Mouse (Mus musculus): ENCODE data around the gene Clmp. TPM values are rescaled to one million over a fixed set of nuclear protein-coding genes. Genes with fewer than 3 reads are reported as not detected.

Clmp gene
- polyA plus RNA-seq, 1 experiment from 2014 or later = 32.4 TPM

DNA sequence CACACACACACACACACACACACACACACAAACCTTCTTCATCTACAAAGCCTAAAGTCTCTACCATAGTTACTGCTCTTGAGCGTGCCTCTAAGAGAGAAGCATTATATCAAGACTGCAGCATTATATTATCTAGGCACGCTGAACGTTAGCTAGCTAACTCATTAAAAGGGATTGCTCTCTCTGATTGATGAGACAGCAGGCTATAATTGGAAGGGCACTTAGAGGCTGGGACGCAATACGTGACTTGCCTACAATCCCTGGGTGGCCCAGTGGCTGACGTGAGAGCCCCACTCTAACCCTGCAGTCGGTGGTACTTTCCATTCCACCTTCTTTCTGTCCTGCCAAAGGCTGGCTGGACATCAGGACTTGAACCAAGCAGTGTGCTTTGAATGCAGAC is 35.1 kb downstream of the Clmp start:
- H3K27ac ChIP-seq = 0 out of 2 replicates have a peak overlapping the region, but pooled peaks have one; percentile 42
- no peaks in the 10 kb centered on the region for H3K9me3 ChIP-seq (replicated peaks)
- no peak overlapping the region for H3K4me3 ChIP-seq
- H3K4me1 ChIP-seq = peaks cover 25% of the 10 kb centered on the region
- H3K27me3 ChIP-seq = no peaks in the 10 kb centered on the region
- H3K4me2 ChIP-seq = no peak overlapping the region
- H3K9ac ChIP-seq = no peak overlapping the region
- peak; percentile 70; the same call in 1 of the 2 replicates for ATAC-seq
- H3K36me3 ChIP-seq (ENCODE audit: poor library complexity, severe bottlenecking) = no peaks in the 10 kb centered on the region
- 27% methylated on average over 7 of the region's 7 CpGs for WGBS

- ATAC-seq = peak; percentile 28; the same call in 1 of the 2 replicates
- Histone ChIP-seq H3K27me3 (no peaks in the 10 kb centered on the region), H3K27ac (0 out of 2 replicates have a peak overlapping the region, but pooled peaks have one; percentile 20), H3K9ac (no peak overlapping the region), H3K4me1 (peaks cover 28% of the 10 kb centered on the region), H3K36me3 (ENCODE audit: poor library complexity, severe bottlenecking) (no peaks in the 10 kb centered on the region), H3K9me3 (replicated peaks) (no peaks in the 10 kb centered on the region), H3K4me3 (no peak overlapping the region), H3K4me2 (no peak overlapping the region)
- 51% methylated on average over 2 of the region's 2 CpGs for WGBS
These were observed 37.6 kb downstream of the Clmp start for GRCm38 (mm10) chr9:40723311-40723772.

- no peak overlapping the region for H3K4me2 ChIP-seq
- H3K36me3 ChIP-seq (ENCODE audit: poor library complexity, severe bottlenecking) = no peaks in the 10 kb centered on the region
- no peak overlapping the region for H3K27ac ChIP-seq
- ATAC-seq = no peak
- peaks cover 28% of the 10 kb centered on the region for H3K4me1 ChIP-seq
- H3K4me3 ChIP-seq = no peak overlapping the region
- H3K27me3 ChIP-seq = no peaks in the 10 kb centered on the region
- no peak overlapping the region for H3K9ac ChIP-seq
- H3K9me3 ChIP-seq (replicated peaks) = no peaks in the 10 kb centered on the region
- 71% methylated on average over 5 of the region's 5 CpGs for WGBS
These were observed 39.2 kb downstream of the Clmp start for GRCm38 (mm10) chr9:40724978-40725377.

DNA sequence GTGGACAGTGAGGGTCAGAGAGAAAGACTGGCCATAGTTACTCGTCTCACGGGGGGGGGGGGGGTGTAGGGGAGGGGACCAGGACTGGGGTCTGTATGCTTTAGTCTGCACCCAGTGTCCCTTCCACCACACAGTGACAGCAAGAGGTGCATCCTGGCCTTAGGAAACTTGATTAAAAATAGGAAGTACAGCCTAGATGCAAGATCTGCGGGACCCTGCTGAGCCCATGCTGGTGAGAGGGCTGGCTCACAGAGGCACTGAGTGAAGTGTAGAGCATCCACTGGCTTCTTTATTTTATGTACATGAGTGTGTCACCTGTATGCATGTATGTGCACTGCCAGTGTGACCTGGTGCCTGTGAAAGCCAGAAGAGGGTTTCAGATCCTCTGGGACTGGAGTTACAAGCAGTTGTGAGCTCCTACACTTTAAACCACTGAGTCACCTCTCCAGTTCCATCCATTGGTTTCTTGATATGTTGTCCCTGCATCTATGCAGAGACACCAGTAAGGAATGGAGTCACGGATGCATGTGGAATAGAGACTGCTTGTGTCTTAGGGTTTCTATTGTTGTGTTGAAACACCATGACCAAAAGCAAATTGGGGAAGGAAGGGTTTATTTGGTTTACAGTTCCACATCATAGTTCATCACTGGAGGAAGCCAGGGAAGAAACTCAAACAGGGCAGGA is 41.5 kb downstream of the Clmp start:
- Histone ChIP-seq H3K4me1 (peaks cover 33% of the 10 kb centered on the region), H3K4me3 (no peak overlapping the region), H3K4me2 (no peak overlapping the region), H3K9me3 (replicated peaks) (no peaks in the 10 kb centered on the region), H3K9ac (no peak overlapping the region), H3K36me3 (ENCODE audit: poor library complexity, severe bottlenecking) (no peaks in the 10 kb centered on the region), H3K27me3 (no peaks in the 10 kb centered on the region), H3K27ac (no peak overlapping the region)
- no peak for ATAC-seq
- WGBS = 82% methylated on average over 4 of the region's 4 CpGs

- 0 out of 2 replicates have a peak overlapping the region, but pooled peaks have one; percentile 31 for H3K27ac ChIP-seq
- no peak overlapping the region for H3K9ac ChIP-seq
- H3K36me3 ChIP-seq (ENCODE audit: poor library complexity, severe bottlenecking) = no peaks in the 10 kb centered on the region
- no peak for ATAC-seq
- WGBS = 73% methylated on average over 7 of the region's 7 CpGs
- H3K4me3 ChIP-seq = no peak overlapping the region
- no peak overlapping the region for H3K4me2 ChIP-seq
- peaks cover 32% of the 10 kb centered on the region for H3K4me1 ChIP-seq
- no peaks in the 10 kb centered on the region for H3K27me3 ChIP-seq
- no peaks in the 10 kb centered on the region for H3K9me3 ChIP-seq (replicated peaks)
These were observed 42.2 kb downstream of the Clmp start for GRCm38 (mm10) chr9:40727824-40728495.

DNA sequence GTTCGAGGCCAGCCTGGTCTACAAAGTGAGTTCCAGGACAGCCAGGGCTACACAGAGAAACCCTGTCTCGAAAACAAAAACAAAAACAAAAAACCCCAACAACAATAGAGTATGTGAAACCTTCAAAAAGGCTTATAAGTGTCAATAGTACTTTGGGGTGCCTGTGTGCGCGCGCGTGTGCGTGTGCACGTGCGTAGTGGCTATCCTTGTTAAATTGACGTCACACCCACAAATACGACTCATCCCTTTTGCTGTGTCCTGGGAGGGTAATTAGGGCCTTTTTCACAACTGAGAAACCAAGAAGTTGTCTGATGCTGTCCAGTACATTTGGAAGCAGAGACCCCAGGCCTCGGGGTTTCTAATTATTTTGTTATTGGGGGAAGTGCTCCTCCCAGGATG is 44.5 kb downstream of the Clmp start:
- WGBS = 66% methylated on average over 12 of the region's 12 CpGs
- Histone ChIP-seq H3K36me3 (ENCODE audit: poor library complexity, severe bottlenecking) (no peaks in the 10 kb centered on the region), H3K4me2 (peak overlapping the region; percentile 68), H3K27me3 (no peaks in the 10 kb centered on the region), H3K4me1 (peaks cover 19% of the 10 kb centered on the region; the same call in 1 of the 2 replicates), H3K27ac (peak overlapping the region; percentile 94), H3K9ac (peak overlapping the region; percentile 68; the same call in 1 of the 2 replicates), H3K9me3 (replicated peaks) (no peaks in the 10 kb centered on the region), H3K4me3 (peak overlapping the region; percentile 40)
- no peak; the same call in 1 of the 2 replicates for ATAC-seq

DNA sequence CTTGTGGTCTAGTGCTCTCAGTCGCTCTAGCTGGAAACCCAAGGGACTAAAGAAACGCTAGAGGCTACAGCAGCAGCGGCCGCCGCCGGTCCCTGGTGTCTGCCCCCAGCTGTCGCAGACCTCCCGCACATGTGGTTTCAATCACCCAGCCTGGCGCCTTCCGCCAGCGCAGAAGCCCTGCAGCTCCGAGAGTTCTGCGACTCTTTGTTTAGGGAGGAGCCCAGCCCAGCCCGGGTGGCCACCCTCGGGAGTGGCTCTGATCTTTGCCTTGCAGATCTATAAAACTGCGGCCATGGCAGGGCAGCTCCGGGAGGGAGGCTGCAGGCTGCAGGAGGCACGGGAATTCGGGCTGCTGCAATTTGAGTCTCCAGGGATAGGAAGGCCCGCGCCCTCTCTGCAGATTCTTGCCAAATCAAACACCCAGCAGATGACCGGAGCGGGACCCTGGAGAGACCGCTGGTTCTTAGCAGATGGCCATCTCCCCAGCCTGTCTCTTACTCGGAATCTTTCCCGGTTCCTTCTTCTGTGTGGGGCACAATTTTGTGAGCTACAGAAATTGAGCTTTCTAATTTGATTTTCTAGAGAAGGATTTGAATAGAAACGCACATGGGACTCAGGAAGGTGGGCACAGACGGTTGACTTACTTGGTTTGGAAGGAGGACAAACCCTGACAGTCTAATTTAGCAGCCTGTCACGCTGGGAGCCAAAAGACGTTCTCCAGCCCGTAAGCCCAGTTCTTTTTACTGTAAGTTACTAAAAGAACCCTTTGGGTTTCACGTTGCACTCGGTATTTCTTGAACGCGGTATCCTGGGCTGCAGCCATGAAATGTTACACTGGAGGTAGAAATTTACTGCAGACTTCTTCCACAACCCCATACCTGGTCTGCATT is 45.2 kb downstream of the Clmp start:
- Histone ChIP-seq H3K27me3 (no peaks in the 10 kb centered on the region), H3K9me3 (replicated peaks) (no peaks in the 10 kb centered on the region), H3K36me3 (ENCODE audit: poor library complexity, severe bottlenecking) (no peaks in the 10 kb centered on the region), H3K27ac (peak overlapping the region; percentile 94), H3K4me2 (peak overlapping the region; percentile 68), H3K9ac (peak overlapping the region; percentile 68), H3K4me1 (peaks cover 19% of the 10 kb centered on the region; the same call in 1 of the 2 replicates), H3K4me3 (peak overlapping the region; percentile 40)
- ATAC-seq = peak; percentile 60
- under 1% methylated on average over 35 of the region's 35 CpGs for WGBS

DNA sequence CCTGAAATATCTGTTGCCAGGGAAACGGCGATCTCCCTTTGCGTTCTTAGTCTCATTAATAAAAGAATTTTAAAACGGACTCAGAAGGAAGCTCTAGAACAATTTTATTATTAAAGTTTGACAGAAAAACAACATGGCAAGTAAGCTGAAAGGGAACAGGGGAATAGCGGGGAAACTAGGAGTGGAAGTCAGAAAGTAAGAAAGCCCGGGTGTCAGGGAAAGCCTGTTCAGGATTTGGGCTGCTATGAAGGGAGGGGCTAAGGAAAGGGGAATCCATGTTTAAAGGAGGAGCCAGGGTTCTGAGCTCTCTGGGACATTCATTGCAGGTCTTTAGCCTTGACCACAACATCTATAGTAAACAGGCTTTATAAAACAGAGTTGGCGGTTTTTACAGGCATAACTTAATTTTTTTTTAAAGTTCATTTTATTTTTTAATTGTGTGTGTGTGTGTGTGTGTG is 45.9 kb downstream of the Clmp start:
- Histone ChIP-seq H3K4me1 (peaks cover 19% of the 10 kb centered on the region; the same call in 1 of the 2 replicates), H3K4me2 (peak overlapping the region; percentile 68), H3K36me3 (ENCODE audit: poor library complexity, severe bottlenecking) (no peaks in the 10 kb centered on the region), H3K27ac (peak overlapping the region; percentile 94), H3K9ac (peak overlapping the region; percentile 68), H3K27me3 (no peaks in the 10 kb centered on the region), H3K4me3 (peak overlapping the region; percentile 40; the same call in 1 of the 2 replicates), H3K9me3 (replicated peaks) (no peaks in the 10 kb centered on the region)
- no peak; the same call in 1 of the 2 replicates for ATAC-seq
- WGBS = 14% methylated on average over 7 of the region's 7 CpGs

GRCm38 (mm10) chr9:40732302-40732701 is 46.5 kb downstream of the Clmp start:
- Histone ChIP-seq H3K4me1 (peaks cover 19% of the 10 kb centered on the region; the same call in 1 of the 2 replicates), H3K9ac (no peak overlapping the region), H3K27ac (peak overlapping the region; percentile 94; the same call in 1 of the 2 replicates), H3K4me3 (no peak overlapping the region), H3K27me3 (no peaks in the 10 kb centered on the region), H3K4me2 (no peak overlapping the region), H3K36me3 (ENCODE audit: poor library complexity, severe bottlenecking) (no peaks in the 10 kb centered on the region), H3K9me3 (replicated peaks) (no peaks in the 10 kb centered on the region)
- WGBS = 17% methylated on average over 2 of the region's 2 CpGs
- ATAC-seq = peak; percentile 80

DNA sequence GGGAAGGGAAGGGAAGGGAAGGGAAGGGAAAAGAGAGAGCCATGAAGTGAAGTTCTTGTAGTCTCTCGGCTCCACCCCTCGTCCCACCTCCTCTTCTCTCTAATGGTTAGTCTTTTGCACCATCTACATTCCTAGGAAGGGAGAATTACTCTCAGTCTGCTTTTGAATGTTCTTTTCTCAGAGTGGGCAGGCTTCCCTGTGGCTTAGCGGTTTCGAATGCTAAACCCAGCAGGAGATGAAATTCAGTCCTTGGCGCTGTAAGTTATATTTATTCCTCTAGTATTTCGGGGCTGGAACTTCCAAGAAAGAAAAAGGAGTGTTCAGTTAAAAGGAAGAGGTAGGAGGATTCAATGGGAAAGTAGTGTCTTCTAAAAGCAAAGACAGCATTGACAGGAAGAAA is 51.4 kb downstream of the Clmp start:
- WGBS = 82% methylated on average over 6 of the region's 6 CpGs
- ATAC-seq = no peak
- Histone ChIP-seq H3K27me3 (no peaks in the 10 kb centered on the region), H3K4me2 (no peak overlapping the region), H3K4me3 (no peak overlapping the region), H3K9ac (no peak overlapping the region), H3K36me3 (ENCODE audit: poor library complexity, severe bottlenecking) (no peaks in the 10 kb centered on the region), H3K27ac (no peak overlapping the region), H3K9me3 (replicated peaks) (no peaks in the 10 kb centered on the region), H3K4me1 (no peaks in the 10 kb centered on the region)

- Histone ChIP-seq H3K36me3 (ENCODE audit: poor library complexity, severe bottlenecking) (no peaks in the 10 kb centered on the region), H3K4me1 (no peaks in the 10 kb centered on the region), H3K4me2 (no peak overlapping the region), H3K27ac (no peak overlapping the region), H3K27me3 (no peaks in the 10 kb centered on the region), H3K9me3 (replicated peaks) (no peaks in the 10 kb centered on the region), H3K4me3 (no peak overlapping the region), H3K9ac (no peak overlapping the region)
- 63% methylated on average over 7 of the region's 7 CpGs for WGBS
- ATAC-seq = no peak
These were observed 57.8 kb downstream of the Clmp start for GRCm38 (mm10) chr9:40743525-40744034.

Data from forebrain, embryonic 13.5 days (tissue).